Mouse (Mus musculus): ENCODE results near the gene Mrpl20. TPM values are rescaled to one million over a fixed set of nuclear protein-coding genes. Genes with fewer than 3 reads are reported as not detected.

Gene Mrpl20
- polyA plus RNA-seq, 1 experiment = 74.6 TPM

- Histone ChIP-seq H3K4me1 (replicated peaks; ENCODE audit: control insufficient read depth, insufficient read depth, low read length) (peaks cover 17% of the 10 kb centered on the region), H3K36me3 (ENCODE audit: control insufficient read depth, insufficient read depth, low read length) (0 out of 2 replicates have a peak, but pooled peaks cover 4% of the 10 kb centered on the region), H3K4me3 (ENCODE audit: control insufficient read depth, insufficient read depth, low read length) (peak overlapping the region; percentile 71), H3K27me3 (ENCODE audit: control insufficient read depth, insufficient read depth, low read length) (no peaks in the 10 kb centered on the region), H3K27ac (ENCODE audit: control insufficient read depth, insufficient read depth, low read length) (no peak overlapping the region; the same call in 1 of the 2 replicates)
- WGBS = 62% methylated on average over 10 of the region's 10 CpGs
- DNase-seq = no peak
- TF ChIP-seq CTCF (IDR thresholded peaks at IDR 0.05; ENCODE audit: borderline replicate concordance, control insufficient read depth, extremely low read depth, insufficient read depth, low read length, poor library complexity) (no peak), POLR2A (IDR thresholded peaks at IDR 0.05; ENCODE audit: control insufficient read depth, extremely low read depth, insufficient read depth, low read length, poor library complexity) (no peak)
Measured at GRCm38 (mm10) chr4:155832321-155832720, 29.6 kb downstream of the Mrpl20 start.

- H3K36me3 ChIP-seq (ENCODE audit: control insufficient read depth, insufficient read depth, low read length) = 0 out of 2 replicates have a peak, but pooled peaks cover 4% of the 10 kb centered on the region
- no peaks in the 10 kb centered on the region for H3K27me3 ChIP-seq (ENCODE audit: control insufficient read depth, insufficient read depth, low read length)
- no peak for DNase-seq
- H3K4me3 ChIP-seq (ENCODE audit: control insufficient read depth, insufficient read depth, low read length) = no peak overlapping the region
- peaks cover 21% of the 10 kb centered on the region for H3K4me1 ChIP-seq (replicated peaks; ENCODE audit: control insufficient read depth, insufficient read depth, low read length)
- no peak for TF ChIP-seq POLR2A (IDR thresholded peaks at IDR 0.05; ENCODE audit: control insufficient read depth, extremely low read depth, insufficient read depth, low read length, poor library complexity)
- WGBS = 89% methylated on average over 4 of the region's 4 CpGs
- H3K27ac ChIP-seq (ENCODE audit: control insufficient read depth, insufficient read depth, low read length) = no peak overlapping the region
Measured at GRCm38 (mm10) chr4:155833234-155833633, 30.6 kb downstream of the Mrpl20 start.

GRCm38 (mm10) chr4:155833836-155834235 lies 31.2 kb downstream of the Mrpl20 start:
- Histone ChIP-seq H3K4me3 (ENCODE audit: control insufficient read depth, insufficient read depth, low read length) (no peak overlapping the region), H3K4me1 (replicated peaks; ENCODE audit: control insufficient read depth, insufficient read depth, low read length) (peaks cover 21% of the 10 kb centered on the region)

GRCm38 (mm10) chr4:155837404-155838010 lies 34.8 kb downstream of the Mrpl20 start:
- H3K4me3 ChIP-seq (ENCODE audit: control insufficient read depth, insufficient read depth, low read length) = no peak overlapping the region
- no peak for DNase-seq
- 0 out of 2 replicates have a peak, but pooled peaks cover 4% of the 10 kb centered on the region for H3K36me3 ChIP-seq (ENCODE audit: control insufficient read depth, insufficient read depth, low read length)
- WGBS = 29% methylated on average over 11 of the region's 11 CpGs
- no peak overlapping the region for H3K27ac ChIP-seq (ENCODE audit: control insufficient read depth, insufficient read depth, low read length)
- peaks cover 26% of the 10 kb centered on the region for H3K4me1 ChIP-seq (replicated peaks; ENCODE audit: control insufficient read depth, insufficient read depth, low read length)
- H3K27me3 ChIP-seq (ENCODE audit: control insufficient read depth, insufficient read depth, low read length) = no peaks in the 10 kb centered on the region
- no peak for TF ChIP-seq POLR2A (IDR thresholded peaks at IDR 0.05; ENCODE audit: control insufficient read depth, extremely low read depth, insufficient read depth, low read length, poor library complexity)
- no peak for TF ChIP-seq CTCF (IDR thresholded peaks at IDR 0.05; ENCODE audit: borderline replicate concordance, control insufficient read depth, extremely low read depth, insufficient read depth, low read length, poor library complexity)

More at GRCm38 (mm10) chr4:155833836-155834235, 31.2 kb downstream of the Mrpl20 start:
- peak; percentile 63 for DNase-seq
- no peaks in the 10 kb centered on the region for H3K27me3 ChIP-seq (ENCODE audit: control insufficient read depth, insufficient read depth, low read length)
- WGBS = 46% methylated on average over 2 of the region's 2 CpGs
- no peak overlapping the region for H3K27ac ChIP-seq (ENCODE audit: control insufficient read depth, insufficient read depth, low read length)
- TF ChIP-seq CTCF (IDR thresholded peaks at IDR 0.05; ENCODE audit: borderline replicate concordance, control insufficient read depth, extremely low read depth, insufficient read depth, low read length, poor library complexity) = peak; percentile 64; the same call in 1 of the 2 replicates
- no peak for TF ChIP-seq POLR2A (IDR thresholded peaks at IDR 0.05; ENCODE audit: control insufficient read depth, extremely low read depth, insufficient read depth, low read length, poor library complexity)
- 0 out of 2 replicates have a peak, but pooled peaks cover 4% of the 10 kb centered on the region for H3K36me3 ChIP-seq (ENCODE audit: control insufficient read depth, insufficient read depth, low read length)

GRCm38 (mm10) chr4:155838187-155839153 lies 35.8 kb downstream of the Mrpl20 start:
- TF ChIP-seq CTCF (IDR thresholded peaks at IDR 0.05; ENCODE audit: borderline replicate concordance, control insufficient read depth, extremely low read depth, insufficient read depth, low read length, poor library complexity) = no peak
- TF ChIP-seq POLR2A (IDR thresholded peaks at IDR 0.05; ENCODE audit: control insufficient read depth, extremely low read depth, insufficient read depth, low read length, poor library complexity) = no peak
- Histone ChIP-seq H3K4me1 (replicated peaks; ENCODE audit: control insufficient read depth, insufficient read depth, low read length) (peaks cover 24% of the 10 kb centered on the region), H3K27ac (ENCODE audit: control insufficient read depth, insufficient read depth, low read length) (no peak overlapping the region), H3K36me3 (ENCODE audit: control insufficient read depth, insufficient read depth, low read length) (no peaks in the 10 kb centered on the region), H3K4me3 (ENCODE audit: control insufficient read depth, insufficient read depth, low read length) (no peak overlapping the region), H3K27me3 (ENCODE audit: control insufficient read depth, insufficient read depth, low read length) (no peaks in the 10 kb centered on the region)
- no peak for DNase-seq
- WGBS = 82% methylated on average over 8 of the region's 8 CpGs

- 83% methylated on average over 16 of the region's 16 CpGs for WGBS
- Histone ChIP-seq H3K4me1 (replicated peaks; ENCODE audit: control insufficient read depth, insufficient read depth, low read length) (peaks cover 21% of the 10 kb centered on the region), H3K27me3 (ENCODE audit: control insufficient read depth, insufficient read depth, low read length) (no peaks in the 10 kb centered on the region), H3K4me3 (ENCODE audit: control insufficient read depth, insufficient read depth, low read length) (peak within 1 kb of the TSS; percentile 39; the same call in 1 of the 2 replicates), H3K36me3 (ENCODE audit: control insufficient read depth, insufficient read depth, low read length) (no peaks in the 10 kb centered on the region), H3K27ac (ENCODE audit: control insufficient read depth, insufficient read depth, low read length) (no peak within 1 kb of the TSS)
- TF ChIP-seq POLR2A (IDR thresholded peaks at IDR 0.05; ENCODE audit: control insufficient read depth, extremely low read depth, insufficient read depth, low read length, poor library complexity) (no peak), CTCF (IDR thresholded peaks at IDR 0.05; ENCODE audit: borderline replicate concordance, control insufficient read depth, extremely low read depth, insufficient read depth, low read length, poor library complexity) (no peak)
- DNase-seq = no peak
Measured at GRCm38 (mm10) chr4:155839483-155839910, 36.8 kb downstream of the Mrpl20 start, which contains the start of gene Mxra8. Mxra8 (plus strand) TSS chr4:155839680.

Data from thymus, adult 2 months (tissue).